Mouse (Mus musculus) small intestine, adult 2 months (tissue): ENCODE data around the gene Opa3. TPM values are rescaled to one million over a fixed set of nuclear protein-coding genes. Genes with fewer than 3 reads are reported as not detected.

Experiments
- H3K27ac ChIP-seq: fragments of 200-500 bp; 2 replicates; pipeline ENCODE4 v1.5.1; 2012; ENCODE audit warnings: low read depth, low read length, control low read depth, inconsistent platforms; ENCODE audit not compliant: insufficient read depth
- H3K27me3 ChIP-seq: fragments of 200-500 bp; 2 replicates; pipeline ENCODE4 v1.6.1; 2012; ENCODE audit warnings: mild to moderate bottlenecking, moderate library complexity, low read length, inconsistent platforms; ENCODE audit not compliant: control insufficient read depth, insufficient read depth
- H3K36me3 ChIP-seq: fragments of 200-500 bp; 2 replicates; pipeline ENCODE4 v1.6.1; 2012; ENCODE audit warnings: mild to moderate bottlenecking, low read length, control low read depth, inconsistent platforms; ENCODE audit not compliant: control insufficient read depth, insufficient read depth
- H3K4me1 ChIP-seq: fragments of 200-500 bp; 2 replicates; pipeline ENCODE4 v1.6.1; 2012; ENCODE audit warnings: low read length, inconsistent platforms, mixed read lengths; ENCODE audit not compliant: control insufficient read depth, insufficient read depth, insufficient read length
- H3K4me3 ChIP-seq: fragments of 200-500 bp; 2 replicates; pipeline ENCODE4 v1.5.1; 2012; ENCODE audit warnings: low read depth, mild to moderate bottlenecking, control low read depth, inconsistent platforms, low read length, moderate library complexity
- CTCF ChIP-seq: fragments of 200-500 bp; IDR thresholded peaks from 2 replicates; pipeline ENCODE4 v1.5.1; 2012; ENCODE audit warnings: low read depth, mild to moderate bottlenecking, control low read depth, inconsistent platforms, low read length, moderate library complexity, mixed read lengths; ENCODE audit not compliant: insufficient replicate concordance, insufficient read length; ENCODE audit errors: extremely low read depth
- POLR2A ChIP-seq: fragments of 200-500 bp; IDR thresholded peaks from 2 replicates; pipeline ENCODE4 v1.6.1; 2012; ENCODE audit warnings: low read depth, mild to moderate bottlenecking, control low read depth, inconsistent platforms, low read length, moderate library complexity
- WGBS: fragments of 180-500 bp; shearing (Covaris S2); methylation state at CpG from one replicate; pipeline ENCODE4 v1.1.7; 2018; 5-methylcytosine and 5-hydroxymethylcytosine counted together
- polyA plus RNA-seq: library from polyadenylated mRNA; depleted of rRNA; stranded (reverse); fragments of >200 nt; gene quantifications from 2 replicates; pipeline ENCODE4 v1.2.3, GENCODE M21; 2012

Gene Opa3
- polyA plus RNA-seq, 1 experiment: 34.6 TPM

DNA sequence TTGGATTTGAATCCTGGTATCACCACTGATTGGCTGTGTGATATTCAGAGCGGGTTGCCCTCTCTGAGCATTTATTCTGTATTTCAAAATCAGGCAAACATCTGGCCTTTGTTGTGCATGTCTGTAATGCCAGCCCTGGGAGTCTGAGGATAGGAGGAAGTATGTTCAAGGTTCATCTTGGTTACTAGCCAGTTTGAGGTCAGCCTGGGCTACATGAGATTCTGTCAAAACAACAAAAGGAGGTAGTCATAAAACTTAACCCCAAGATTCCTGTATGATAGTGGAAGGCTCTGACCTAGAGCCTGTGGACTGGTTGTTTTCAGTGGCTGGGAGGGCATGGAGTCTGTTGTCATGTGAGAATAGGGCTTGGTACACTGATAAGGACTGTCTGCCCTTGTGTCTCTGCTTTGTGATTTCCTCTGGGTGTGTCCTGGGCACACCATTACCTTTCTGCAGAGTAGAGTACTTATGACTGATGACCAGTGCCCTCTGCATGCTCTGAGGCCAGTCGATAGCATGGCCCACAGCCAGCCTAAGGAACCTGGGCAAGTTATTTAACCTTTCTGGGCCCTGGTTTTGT lies 7.0 kb downstream of the Opa3 start:
- H3K27ac ChIP-seq: peak overlapping the region; percentile 96
- no peak overlapping the region for H3K4me3 ChIP-seq
- H3K27me3 ChIP-seq: no peaks in the 10 kb centered on the region
- TF ChIP-seq POLR2A: no peak
- TF ChIP-seq CTCF: no peak
- WGBS: 29% methylated on average over 2 of the region's 2 CpGs
- no peaks in the 10 kb centered on the region for H3K36me3 ChIP-seq
- H3K4me1 ChIP-seq: peaks cover 49% of the 10 kb centered on the region

DNA sequence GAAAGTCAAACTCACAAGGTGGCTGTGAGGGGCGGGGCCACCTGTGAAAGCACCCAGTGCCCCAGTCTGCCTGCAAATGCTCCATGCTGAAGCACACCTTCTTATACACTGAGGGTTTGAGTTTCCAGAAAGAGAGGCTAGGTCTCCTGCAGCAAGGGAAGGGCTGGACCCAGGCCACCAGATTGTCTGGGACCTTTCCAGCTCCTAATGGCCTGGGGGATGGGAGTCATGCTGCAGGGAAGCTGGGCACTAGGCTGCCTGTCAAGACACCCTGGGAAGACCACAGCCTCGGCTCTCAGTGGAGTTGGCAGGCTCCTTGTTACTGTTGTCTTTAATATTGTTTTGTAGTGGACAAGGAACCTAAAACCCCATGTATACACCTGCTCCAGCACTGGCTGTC lies 8.3 kb downstream of the Opa3 start:
- Histone ChIP-seq H3K27me3 (no peaks in the 10 kb centered on the region), H3K36me3 (no peaks in the 10 kb centered on the region), H3K4me3 (no peak overlapping the region), H3K4me1 (peaks cover 45% of the 10 kb centered on the region), H3K27ac (peak overlapping the region; percentile 53)
- 33% methylated on average over 2 of the region's 2 CpGs for WGBS
- TF ChIP-seq CTCF (no peak), POLR2A (no peak)

DNA sequence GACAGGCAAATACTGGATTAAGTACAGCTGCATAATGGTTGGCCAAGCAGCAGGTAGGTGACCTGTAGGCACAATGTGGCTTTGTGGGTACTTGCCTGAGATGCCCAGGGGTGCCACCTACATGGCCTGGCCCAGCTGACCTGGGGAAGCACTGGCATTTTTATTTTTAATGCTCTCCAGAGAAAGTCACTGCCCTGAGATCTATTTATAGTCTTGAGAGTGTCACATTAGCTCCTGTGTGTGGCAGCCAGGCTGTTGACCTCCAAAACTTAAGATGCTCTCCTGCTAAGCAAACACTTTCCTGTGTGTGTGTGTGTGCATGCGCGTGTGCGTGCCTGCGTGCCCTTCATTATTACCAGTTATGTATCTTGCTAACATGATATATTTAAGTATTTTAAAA lies 10.2 kb downstream of the Opa3 start:
- H3K27ac ChIP-seq: no peak overlapping the region
- WGBS: 91% methylated on average over 4 of the region's 4 CpGs
- H3K4me1 ChIP-seq: peaks cover 29% of the 10 kb centered on the region
- H3K36me3 ChIP-seq: no peaks in the 10 kb centered on the region
- H3K4me3 ChIP-seq: no peak overlapping the region
- no peaks in the 10 kb centered on the region for H3K27me3 ChIP-seq
- no peak for TF ChIP-seq CTCF
- TF ChIP-seq POLR2A: no peak

DNA sequence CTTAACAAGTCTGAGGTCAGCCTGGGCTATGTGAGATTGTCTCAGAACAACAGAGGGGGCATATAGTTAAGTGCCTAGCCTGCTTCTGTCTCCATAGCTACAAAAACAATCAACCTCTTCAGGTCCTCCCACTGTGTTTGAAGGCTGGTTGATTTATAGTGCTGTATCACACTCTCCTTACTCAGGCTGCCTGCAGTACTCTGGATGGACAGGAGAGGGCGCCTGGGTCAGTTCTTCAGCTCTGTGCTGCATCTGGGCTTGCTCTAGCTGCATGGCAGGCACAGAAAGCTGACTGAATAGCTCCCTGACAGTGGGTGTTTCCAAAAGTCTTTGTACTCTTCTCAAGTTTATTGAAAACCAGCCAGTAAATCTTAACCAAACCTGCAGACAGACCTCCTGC lies 11.3 kb downstream of the Opa3 start:
- H3K27ac ChIP-seq: no peak overlapping the region
- WGBS: 0% methylated on average over 1 of the region's 1 CpGs
- TF ChIP-seq POLR2A: no peak
- TF ChIP-seq CTCF: peak; percentile 95; the same call in 1 of the 2 replicates
- no peaks in the 10 kb centered on the region for H3K27me3 ChIP-seq
- H3K4me1 ChIP-seq: peaks cover 31% of the 10 kb centered on the region
- H3K4me3 ChIP-seq: no peak overlapping the region
- no peaks in the 10 kb centered on the region for H3K36me3 ChIP-seq

DNA sequence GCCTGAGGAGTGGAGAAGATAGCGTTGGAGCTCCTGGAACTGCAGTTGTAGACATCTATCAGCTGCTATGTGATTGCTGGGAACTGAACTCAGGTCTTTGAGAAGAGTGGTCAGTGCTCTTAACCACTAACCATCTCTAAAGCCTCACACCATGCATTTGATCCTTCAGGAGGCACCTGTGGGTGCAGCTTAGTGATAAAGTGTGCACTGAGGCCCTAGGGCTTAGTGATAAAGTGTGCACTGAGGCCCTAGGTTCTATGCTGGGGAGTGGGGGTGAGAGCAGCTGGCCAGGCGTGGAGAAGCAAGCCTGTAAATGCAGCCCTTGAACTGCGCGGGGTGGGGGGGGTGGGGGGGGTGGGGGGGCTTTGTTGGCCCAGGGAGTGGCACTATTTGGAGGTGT lies 11.9 kb downstream of the Opa3 start:
- TF ChIP-seq POLR2A: no peak
- no peak for TF ChIP-seq CTCF
- Histone ChIP-seq H3K27ac (no peak overlapping the region), H3K27me3 (no peaks in the 10 kb centered on the region), H3K4me3 (no peak overlapping the region), H3K36me3 (peaks cover 4% of the 10 kb centered on the region), H3K4me1 (peaks cover 28% of the 10 kb centered on the region)
- 38% methylated on average over 4 of the region's 4 CpGs for WGBS

DNA sequence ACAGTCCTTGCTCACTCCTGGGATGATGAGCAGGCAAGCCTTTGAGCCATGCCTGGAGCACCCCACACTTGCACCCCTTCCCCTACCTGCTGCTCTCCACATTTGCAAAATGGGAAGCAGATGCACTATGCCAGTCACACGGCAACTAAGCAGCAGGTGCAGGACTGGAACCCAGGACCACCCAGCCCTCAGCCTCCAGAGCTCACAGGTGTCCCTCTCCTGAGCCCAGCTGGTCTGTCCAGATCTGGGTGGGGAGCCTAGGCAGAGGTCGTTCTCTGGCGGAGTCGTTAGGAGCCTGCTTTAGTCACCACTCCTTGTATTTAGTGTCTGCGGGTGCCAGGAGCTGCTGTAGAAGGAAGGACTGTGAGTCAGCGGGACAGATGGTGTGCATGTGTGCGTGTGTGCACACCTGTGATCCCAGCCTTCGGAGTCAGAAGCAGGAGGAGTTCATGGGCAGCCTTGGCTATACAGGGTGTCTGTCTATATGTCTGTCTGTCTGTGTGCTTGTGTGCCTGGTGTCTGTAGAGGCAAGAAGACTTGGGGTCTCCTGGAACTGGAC lies 12.8 kb downstream of the Opa3 start:
- 38% methylated on average over 8 of the region's 8 CpGs for WGBS
- peak overlapping the region; percentile 71 for H3K27ac ChIP-seq
- TF ChIP-seq POLR2A: no peak
- no peak for TF ChIP-seq CTCF

DNA sequence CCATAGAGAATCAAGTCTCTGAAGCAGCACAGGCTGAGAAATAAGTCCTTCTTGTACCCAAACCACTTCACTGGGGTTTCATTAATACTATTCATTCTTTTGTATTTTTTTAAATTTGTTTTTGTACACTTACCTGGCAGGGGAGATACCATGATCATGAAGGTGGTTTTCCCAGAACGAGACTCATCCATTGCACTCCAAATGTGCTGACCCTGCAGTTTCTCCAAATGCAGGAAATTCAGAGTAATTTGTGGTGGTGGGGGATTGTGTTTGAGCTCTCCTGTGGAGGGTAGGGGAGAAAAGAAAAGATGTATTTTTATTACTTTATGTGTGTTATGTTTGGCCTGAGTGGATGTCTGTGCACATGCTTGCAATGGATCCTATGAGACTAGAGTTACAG lies 13.9 kb downstream of the Opa3 start:
- peaks cover 16% of the 10 kb centered on the region for H3K36me3 ChIP-seq
- no peak overlapping the region for H3K27ac ChIP-seq
- TF ChIP-seq POLR2A: no peak
- TF ChIP-seq CTCF: no peak

More for the DNA sequence above, 12.8 kb downstream of the Opa3 start:
- peaks cover 24% of the 10 kb centered on the region for H3K4me1 ChIP-seq
- H3K27me3 ChIP-seq: no peaks in the 10 kb centered on the region
- peaks cover 14% of the 10 kb centered on the region for H3K36me3 ChIP-seq
- H3K4me3 ChIP-seq: no peak overlapping the region

More for the DNA sequence above, 13.9 kb downstream of the Opa3 start:
- WGBS: 94% methylated on average over 1 of the region's 1 CpGs
- H3K4me1 ChIP-seq: peaks cover 19% of the 10 kb centered on the region
- H3K27me3 ChIP-seq: no peaks in the 10 kb centered on the region
- H3K4me3 ChIP-seq: no peak overlapping the region
